Mouse (Mus musculus): Measurements from ENCODE around the gene Cops9. TPM values are rescaled to one million over a fixed set of nuclear protein-coding genes. Genes with fewer than 3 reads are reported as not detected.

Gene Cops9
- polyA plus RNA-seq, 1 experiment from 2014 or later: 112 TPM

DNA sequence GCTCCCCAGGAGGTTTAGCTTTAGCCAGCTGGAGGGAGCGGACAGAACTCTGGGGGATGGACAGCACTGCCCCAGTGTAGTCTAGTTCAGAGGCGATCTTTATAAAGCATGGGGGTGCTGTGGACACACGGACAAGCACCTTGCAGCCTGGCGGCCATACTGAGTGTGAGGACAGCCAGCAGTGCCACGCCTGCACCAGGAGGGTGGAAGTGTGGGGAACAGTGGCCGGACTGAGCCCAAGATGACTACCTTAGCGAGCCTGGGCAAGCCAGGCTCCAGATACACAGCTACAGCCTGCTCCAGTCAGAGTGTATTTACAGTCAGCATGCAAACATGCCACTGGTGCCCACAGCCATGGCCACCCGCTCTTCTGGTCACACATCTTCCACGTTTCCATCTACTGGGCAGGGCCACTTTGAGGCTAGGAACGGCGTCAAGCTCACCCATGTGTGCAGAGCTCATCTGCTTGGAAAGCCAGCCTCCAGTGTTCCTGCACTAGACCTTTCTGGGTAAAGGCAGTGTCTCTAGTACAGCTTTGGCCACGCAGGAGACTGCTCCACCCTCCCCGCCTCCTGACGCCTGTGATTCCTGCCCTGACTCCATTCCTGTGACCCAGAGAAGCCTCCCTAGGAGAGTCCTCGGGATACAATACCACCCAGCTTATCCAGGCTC lies 4.1 kb downstream of the Cops9 start:
- 97% methylated on average over 15 of the region's 15 CpGs for WGBS (ENCODE audit: missing documents)
- H3K4me3 ChIP-seq (ENCODE audit: inconsistent target): no peak overlapping the region
- peaks cover 39% of the 10 kb centered on the region for H3K36me3 ChIP-seq (ENCODE audit: inconsistent target)
- peaks cover 38% of the 10 kb centered on the region for H3K79me2 ChIP-seq (ENCODE audit: inconsistent target)
- H3K27ac ChIP-seq: no peak overlapping the region

DNA sequence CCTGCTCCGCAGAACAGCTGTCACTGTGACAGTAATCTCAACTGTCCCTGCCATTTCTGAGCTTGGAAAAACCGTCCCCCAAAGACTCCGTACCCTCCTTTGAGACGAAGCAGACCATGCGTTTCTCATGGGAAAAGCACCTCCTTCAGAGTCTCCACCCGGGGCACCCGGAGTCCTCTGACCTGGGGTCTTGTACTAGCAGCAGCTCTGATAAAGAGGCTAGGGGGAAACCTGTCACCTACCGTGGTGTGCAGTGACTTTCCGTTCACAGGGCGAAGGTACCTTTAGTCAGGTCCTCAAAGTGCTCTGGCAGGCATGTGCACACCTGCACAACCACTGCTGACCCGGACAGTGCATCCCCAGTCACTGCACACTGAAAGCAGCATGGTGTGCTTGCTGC lies 5.1 kb downstream of the Cops9 start:
- Histone ChIP-seq H3K27ac (no peak overlapping the region), H3K36me3 (ENCODE audit: inconsistent target) (peaks cover 39% of the 10 kb centered on the region), H3K79me2 (ENCODE audit: inconsistent target) (peaks cover 38% of the 10 kb centered on the region), H3K4me3 (ENCODE audit: inconsistent target) (no peak overlapping the region)
- 97% methylated on average over 11 of the region's 11 CpGs for WGBS (ENCODE audit: missing documents)

DNA sequence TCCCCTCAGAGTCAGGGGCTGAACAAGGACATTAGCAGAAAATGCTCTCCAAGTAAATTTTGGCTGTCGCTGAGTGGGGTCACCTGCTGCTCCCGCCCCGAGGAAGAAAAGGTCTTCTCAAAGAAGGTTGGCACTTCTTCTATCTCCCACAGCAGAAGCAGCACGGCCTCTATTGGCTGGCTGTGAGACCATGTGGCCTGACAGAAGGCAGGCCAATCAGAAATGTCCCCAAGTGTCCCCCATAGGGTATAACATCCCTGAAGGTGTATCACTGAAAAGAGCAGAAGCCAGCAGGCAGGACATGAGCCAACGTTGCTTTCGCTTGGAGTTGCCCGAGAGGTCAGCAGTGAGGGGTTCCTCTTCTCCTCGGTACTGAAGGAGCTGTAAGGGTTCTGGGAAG lies 5.8 kb downstream of the Cops9 start:
- no peak overlapping the region for H3K27ac ChIP-seq
- 86% methylated on average over 8 of the region's 8 CpGs for WGBS (ENCODE audit: missing documents)
- no peak overlapping the region for H3K4me3 ChIP-seq (ENCODE audit: inconsistent target)
- peaks cover 32% of the 10 kb centered on the region for H3K79me2 ChIP-seq (ENCODE audit: inconsistent target)
- H3K36me3 ChIP-seq (ENCODE audit: inconsistent target): peaks cover 39% of the 10 kb centered on the region

DNA sequence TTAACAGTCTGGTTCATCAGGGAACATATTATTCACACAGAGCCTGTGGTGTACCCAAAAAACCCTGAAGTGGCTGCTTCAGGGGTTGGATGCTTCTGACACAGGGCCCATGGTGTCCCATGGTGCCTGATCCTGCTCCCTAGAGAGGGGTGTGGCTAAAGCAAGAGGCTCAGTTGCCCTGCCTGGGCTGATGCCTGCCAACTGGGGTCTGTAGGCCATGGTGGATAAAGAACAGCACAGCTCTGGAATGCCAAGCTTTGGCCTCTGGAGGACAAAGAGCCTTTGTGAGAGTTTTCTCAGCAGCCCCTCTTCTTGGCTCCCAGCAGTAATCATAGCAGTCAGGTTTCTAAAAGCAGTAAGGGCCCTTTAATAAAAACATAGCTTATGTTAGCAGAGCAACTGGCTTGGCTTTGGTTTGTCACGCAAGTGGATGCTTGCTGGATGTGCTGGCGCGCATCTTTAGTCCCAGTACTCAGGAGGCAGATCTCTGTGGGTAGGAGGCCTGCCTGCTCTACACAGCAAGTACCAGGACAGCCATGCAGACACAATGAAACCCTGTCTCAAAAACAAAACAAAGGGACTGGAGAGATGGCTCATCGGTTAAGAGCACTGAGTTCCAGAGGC lies 6.7 kb downstream of the Cops9 start:
- Histone ChIP-seq H3K4me3 (ENCODE audit: inconsistent target) (no peak overlapping the region), H3K36me3 (ENCODE audit: inconsistent target) (peaks cover 39% of the 10 kb centered on the region), H3K79me2 (ENCODE audit: inconsistent target) (peaks cover 23% of the 10 kb centered on the region), H3K27ac (no peak overlapping the region)
- WGBS (ENCODE audit: missing documents): 92% methylated on average over 4 of the region's 4 CpGs

DNA sequence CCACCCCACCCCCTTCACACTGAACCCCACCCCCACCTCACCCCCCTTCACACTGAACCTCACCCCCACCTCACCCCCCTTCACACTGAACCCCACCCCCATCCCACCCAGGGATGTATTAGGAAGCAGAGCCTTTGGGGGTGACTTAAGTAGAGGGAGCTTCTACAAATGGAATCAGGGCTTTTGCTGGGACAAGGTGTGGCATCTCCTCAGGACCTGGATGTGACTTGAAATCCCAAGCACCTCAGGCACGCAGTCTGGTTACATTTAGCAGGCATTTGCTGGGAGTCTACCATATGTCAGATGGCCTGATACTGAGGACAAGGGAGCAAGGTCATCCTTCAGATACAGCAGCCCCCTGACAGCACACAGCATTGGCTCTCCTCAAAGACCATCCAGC lies 7.2 kb downstream of the Cops9 start:
- Histone ChIP-seq H3K4me3 (ENCODE audit: inconsistent target) (no peak overlapping the region), H3K36me3 (ENCODE audit: inconsistent target) (peaks cover 39% of the 10 kb centered on the region), H3K27ac (no peak overlapping the region), H3K79me2 (ENCODE audit: inconsistent target) (peaks cover 18% of the 10 kb centered on the region)
- WGBS (ENCODE audit: missing documents): 85% methylated on average over 1 of the region's 1 CpGs

DNA sequence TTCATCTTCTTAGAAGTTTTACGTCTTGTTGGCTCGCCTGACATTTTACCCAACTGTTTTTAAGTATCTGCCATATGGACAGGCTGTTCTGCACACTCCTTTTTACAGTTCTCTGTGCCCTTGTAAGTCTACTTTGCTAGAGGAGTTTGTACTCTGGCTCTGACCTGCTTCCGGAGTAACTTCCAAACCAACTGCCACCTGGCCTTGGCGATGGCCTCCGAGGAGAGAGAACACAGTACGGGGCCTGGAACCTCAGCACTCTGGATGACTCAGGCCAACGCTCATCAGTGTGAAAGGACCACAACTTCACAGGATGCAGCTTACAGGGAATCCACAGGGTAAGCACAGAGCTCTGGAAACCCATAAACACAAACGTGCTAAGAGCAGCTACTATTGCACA lies 8.1 kb downstream of the Cops9 start:
- 63% methylated on average over 8 of the region's 8 CpGs for WGBS (ENCODE audit: missing documents)
- Histone ChIP-seq H3K27ac (no peak overlapping the region), H3K79me2 (ENCODE audit: inconsistent target) (peaks cover 9% of the 10 kb centered on the region), H3K4me3 (ENCODE audit: inconsistent target) (no peak overlapping the region), H3K36me3 (ENCODE audit: inconsistent target) (peaks cover 31% of the 10 kb centered on the region)

DNA sequence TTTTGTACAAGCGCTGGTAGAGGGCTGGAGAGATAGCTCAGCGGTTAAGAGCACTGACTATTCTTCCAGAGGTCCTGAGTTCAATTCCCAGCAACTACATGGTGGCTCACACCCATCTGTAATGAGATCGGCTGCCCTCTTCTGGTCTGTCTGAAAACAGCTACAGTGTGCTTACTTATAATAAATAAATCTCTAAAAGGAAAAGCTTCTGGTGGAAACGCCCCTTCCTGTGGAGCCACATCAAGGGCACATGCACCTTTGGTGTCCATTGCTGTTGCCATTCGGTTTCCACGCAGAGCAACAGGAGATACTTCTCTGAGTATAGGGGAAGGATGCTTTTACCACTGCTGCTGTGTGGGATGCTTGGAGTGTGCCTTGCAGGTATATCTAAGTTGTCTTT lies 8.8 kb downstream of the Cops9 start:
- Histone ChIP-seq H3K4me3 (ENCODE audit: inconsistent target) (no peak overlapping the region), H3K27ac (no peak overlapping the region), H3K79me2 (ENCODE audit: inconsistent target) (peaks cover 1% of the 10 kb centered on the region; the same call in 1 of the 2 replicates), H3K36me3 (ENCODE audit: inconsistent target) (peaks cover 23% of the 10 kb centered on the region)
- WGBS (ENCODE audit: missing documents): 52% methylated on average over 6 of the region's 6 CpGs

DNA sequence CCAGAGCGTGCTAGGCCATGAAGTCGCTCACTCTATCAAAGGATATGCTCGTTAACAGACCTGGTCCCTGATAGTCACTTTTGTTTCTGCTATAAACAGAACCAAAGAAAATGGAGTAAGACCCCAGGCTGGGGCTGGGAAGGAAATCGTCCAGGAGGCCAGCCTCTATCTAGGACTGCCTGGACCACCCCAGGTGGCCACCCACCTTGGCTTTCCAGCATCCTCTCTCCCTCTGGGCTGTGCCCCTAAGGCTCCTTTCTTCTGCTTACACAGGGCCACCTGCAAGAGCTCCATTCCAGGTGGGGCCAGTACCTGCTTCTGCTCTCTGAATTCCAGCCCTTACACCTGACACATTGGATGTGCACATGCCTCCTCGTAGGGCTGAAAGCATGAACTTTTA lies 9.6 kb downstream of the Cops9 start:
- Histone ChIP-seq H3K79me2 (ENCODE audit: inconsistent target) (no peaks in the 10 kb centered on the region), H3K36me3 (ENCODE audit: inconsistent target) (peaks cover 16% of the 10 kb centered on the region), H3K27ac (no peak overlapping the region), H3K4me3 (ENCODE audit: inconsistent target) (no peak overlapping the region)
- 93% methylated on average over 5 of the region's 5 CpGs for WGBS (ENCODE audit: missing documents)

DNA sequence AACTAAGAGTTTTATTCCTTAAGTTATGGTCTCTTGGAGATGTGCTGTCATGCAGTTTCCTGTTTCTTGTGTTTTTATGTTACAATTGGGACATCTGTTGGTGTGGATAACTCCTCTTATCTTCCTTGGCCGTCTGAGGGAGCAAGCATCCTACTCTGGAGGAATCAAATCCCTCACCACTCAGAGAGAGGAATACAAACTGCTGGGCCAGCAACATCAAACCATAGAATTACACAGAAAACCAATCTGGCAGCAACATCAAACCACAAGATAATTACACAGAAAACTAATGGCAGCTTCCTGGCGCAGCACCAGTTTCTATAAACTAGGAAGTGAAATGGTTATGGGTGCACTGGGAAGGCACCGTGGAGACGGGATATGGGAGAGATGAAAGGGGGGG lies 13.6 kb downstream of the Cops9 start:
- Histone ChIP-seq H3K27ac (no peak overlapping the region), H3K36me3 (ENCODE audit: inconsistent target) (no peaks in the 10 kb centered on the region), H3K4me3 (ENCODE audit: inconsistent target) (no peak overlapping the region), H3K79me2 (ENCODE audit: inconsistent target) (no peaks in the 10 kb centered on the region)
- WGBS (ENCODE audit: missing documents): 34% methylated on average over 4 of the region's 4 CpGs

DNA sequence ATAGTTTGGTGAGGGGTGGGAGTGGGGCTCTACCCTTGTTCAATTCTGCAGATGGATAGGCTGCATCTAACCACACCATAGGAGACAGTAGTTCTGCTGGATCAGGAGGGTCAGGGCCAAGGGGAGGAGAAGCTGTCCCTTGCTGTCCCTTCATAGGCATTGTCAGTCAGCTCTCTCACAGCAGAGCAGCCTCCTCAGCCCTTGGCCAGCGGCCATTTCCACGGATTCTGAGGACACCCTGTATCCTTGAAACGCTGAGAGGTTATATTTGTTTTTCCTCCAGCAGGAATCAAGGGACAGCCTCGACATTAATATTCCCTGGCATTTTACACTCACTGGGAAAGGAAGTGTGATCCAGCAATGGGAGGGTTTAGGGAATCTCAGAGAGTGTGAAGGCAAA lies 23.4 kb downstream of the Cops9 start:
- no peaks in the 10 kb centered on the region for H3K79me2 ChIP-seq (ENCODE audit: inconsistent target)
- H3K4me3 ChIP-seq (ENCODE audit: inconsistent target): no peak overlapping the region
- no peak overlapping the region for H3K27ac ChIP-seq
- H3K36me3 ChIP-seq (ENCODE audit: inconsistent target): no peaks in the 10 kb centered on the region
- WGBS (ENCODE audit: missing documents): 76% methylated on average over 4 of the region's 4 CpGs

DNA sequence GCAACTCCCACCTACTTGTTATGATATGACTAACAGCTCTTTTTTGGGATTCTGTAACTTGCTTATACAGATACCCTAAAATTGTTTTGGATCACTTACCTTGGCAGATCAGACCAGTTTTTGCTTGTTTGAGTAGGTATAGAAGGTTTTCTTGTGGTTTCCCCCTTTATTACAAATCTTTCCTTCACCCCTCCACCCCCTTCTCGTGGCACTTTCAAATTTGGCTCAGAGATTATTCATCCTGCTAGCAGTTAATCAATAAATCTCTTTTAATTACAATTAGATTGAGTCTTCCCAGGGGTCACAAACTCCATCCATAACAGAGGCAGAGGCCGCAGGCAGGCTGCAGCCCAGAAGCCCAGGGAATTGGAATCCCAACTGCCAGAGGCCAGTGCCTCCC lies 24.3 kb downstream of the Cops9 start, which contains the start of gene Olfr12:
Gene Olfr12 (plus strand): TSS at position 301 of the 400 bp plus-strand sequence.
- no peaks in the 10 kb centered on the region for H3K79me2 ChIP-seq (ENCODE audit: inconsistent target)
- WGBS (ENCODE audit: missing documents): 75% methylated on average over 2 of the region's 2 CpGs
- no peak within 1 kb of the TSS for H3K4me3 ChIP-seq (ENCODE audit: inconsistent target)
- H3K36me3 ChIP-seq (ENCODE audit: inconsistent target): no peaks in the 10 kb centered on the region
- no peak within 1 kb of the TSS for H3K27ac ChIP-seq

DNA sequence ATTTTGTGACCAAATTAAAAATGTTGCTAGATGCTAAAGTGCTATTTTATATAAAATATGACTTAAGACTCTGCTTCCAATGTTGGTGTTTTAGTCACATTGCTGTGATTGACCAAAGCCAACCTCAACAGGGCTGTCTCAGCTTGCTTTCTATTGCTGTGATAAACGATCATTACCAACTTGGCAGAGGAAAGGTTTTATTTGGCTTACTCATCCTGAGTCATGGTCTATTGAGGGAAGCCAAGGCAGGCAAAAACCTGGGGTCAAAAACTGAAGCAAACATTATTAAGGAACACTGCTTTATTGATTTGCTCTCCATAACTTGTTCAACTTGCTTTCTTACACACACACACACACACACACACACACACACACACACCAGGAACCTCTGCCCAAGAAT lies 25.7 kb downstream of the Cops9 start:
- 0% methylated on average over 1 of the region's 1 CpGs for WGBS (ENCODE audit: missing documents)
- no peak overlapping the region for H3K4me3 ChIP-seq (ENCODE audit: inconsistent target)
- H3K79me2 ChIP-seq (ENCODE audit: inconsistent target): no peaks in the 10 kb centered on the region
- H3K27ac ChIP-seq: no peak overlapping the region
- H3K36me3 ChIP-seq (ENCODE audit: inconsistent target): no peaks in the 10 kb centered on the region

DNA sequence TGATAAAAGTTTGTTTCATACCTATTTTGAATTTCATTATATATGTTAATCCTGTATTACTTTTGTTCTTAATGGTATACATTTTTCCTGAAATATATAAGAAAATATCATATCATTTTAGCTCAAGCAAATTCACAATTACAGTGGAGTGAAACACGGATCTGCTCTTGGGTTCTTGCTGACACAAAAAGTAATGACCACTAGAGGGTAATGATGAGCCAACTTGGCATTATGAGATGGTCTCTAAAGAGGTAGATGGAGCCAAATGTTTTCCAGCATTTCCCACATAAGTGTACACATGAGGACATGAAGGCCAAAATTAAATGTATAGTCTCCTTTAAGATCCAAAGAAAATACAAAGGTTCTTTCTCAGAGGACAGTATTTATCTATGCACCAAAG lies 27.3 kb downstream of the Cops9 start:
- H3K27ac ChIP-seq: no peak overlapping the region
- H3K79me2 ChIP-seq (ENCODE audit: inconsistent target): no peaks in the 10 kb centered on the region
- 11% methylated on average over 1 of the region's 1 CpGs for WGBS (ENCODE audit: missing documents)
- no peaks in the 10 kb centered on the region for H3K36me3 ChIP-seq (ENCODE audit: inconsistent target)
- no peak overlapping the region for H3K4me3 ChIP-seq (ENCODE audit: inconsistent target)

DNA sequence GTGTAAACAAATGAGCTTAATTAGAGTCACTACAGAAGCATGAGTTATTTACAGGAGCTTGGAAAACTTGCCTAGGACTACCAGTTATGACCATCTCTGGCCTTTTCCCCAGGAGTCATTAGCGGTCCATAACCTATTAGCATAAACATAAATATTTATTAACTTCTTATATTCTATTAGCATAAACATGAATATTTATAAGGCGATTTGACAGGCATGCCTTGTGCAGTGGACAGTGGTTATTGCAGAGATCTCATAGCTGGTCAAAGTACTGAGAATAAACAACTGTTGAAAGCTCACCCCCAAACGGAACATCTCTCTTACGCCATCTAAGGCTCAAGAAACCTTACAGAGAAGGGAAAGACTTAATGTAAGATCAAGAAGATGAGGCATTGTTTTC lies 28.6 kb downstream of the Cops9 start:
- WGBS (ENCODE audit: missing documents): 35% methylated on average over 4 of the region's 4 CpGs
- Histone ChIP-seq H3K36me3 (ENCODE audit: inconsistent target) (no peaks in the 10 kb centered on the region), H3K27ac (no peak overlapping the region), H3K79me2 (ENCODE audit: inconsistent target) (no peaks in the 10 kb centered on the region), H3K4me3 (ENCODE audit: inconsistent target) (no peak overlapping the region)

DNA sequence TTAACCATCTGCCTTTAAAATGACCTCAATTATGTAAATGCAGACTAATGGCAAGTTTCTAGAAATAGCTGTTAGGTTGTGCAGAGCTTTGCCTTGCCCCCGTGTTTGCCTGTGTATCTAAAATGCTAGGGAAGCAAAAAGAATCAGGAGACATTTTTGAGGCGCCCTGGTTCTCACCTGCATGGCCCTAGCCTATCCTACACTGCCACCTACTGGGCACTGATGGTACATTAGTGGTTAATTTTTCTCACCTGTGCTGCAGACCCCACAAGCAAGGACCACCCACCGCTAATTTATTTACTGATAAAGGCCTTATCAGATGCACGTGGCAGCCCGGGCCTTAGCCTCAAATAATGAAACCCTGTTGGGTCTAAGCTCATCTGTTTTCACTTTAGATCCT lies 30.8 kb downstream of the Cops9 start:
- Histone ChIP-seq H3K27ac (no peak overlapping the region), H3K79me2 (ENCODE audit: inconsistent target) (no peaks in the 10 kb centered on the region), H3K36me3 (ENCODE audit: inconsistent target) (no peaks in the 10 kb centered on the region), H3K4me3 (ENCODE audit: inconsistent target) (no peak overlapping the region)
- WGBS (ENCODE audit: missing documents): 2% methylated on average over 5 of the region's 5 CpGs

DNA sequence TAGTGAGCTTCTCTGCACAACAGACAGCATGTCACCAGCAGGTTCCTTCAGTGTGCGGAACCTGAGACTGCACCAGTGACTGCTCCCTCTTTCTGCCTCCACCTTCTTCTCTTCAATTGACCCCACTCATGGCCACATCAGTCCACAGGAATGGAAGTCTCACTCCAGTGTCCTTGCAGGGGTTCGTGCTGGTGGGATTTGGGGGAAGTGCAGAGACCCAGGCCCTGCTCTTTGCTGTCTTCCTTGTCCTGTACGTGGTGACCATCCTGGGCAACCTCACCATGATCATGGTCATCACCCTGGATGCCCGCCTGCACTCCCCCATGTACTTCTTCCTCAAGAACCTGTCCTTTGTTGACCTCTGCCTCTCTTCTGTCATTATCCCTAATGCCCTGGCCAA lies 34.1 kb downstream of the Cops9 start:
- no peaks in the 10 kb centered on the region for H3K36me3 ChIP-seq (ENCODE audit: inconsistent target)
- no peaks in the 10 kb centered on the region for H3K79me2 ChIP-seq (ENCODE audit: inconsistent target)
- WGBS (ENCODE audit: missing documents): 78% methylated on average over 4 of the region's 4 CpGs
- H3K4me3 ChIP-seq (ENCODE audit: inconsistent target): no peak overlapping the region
- no peak overlapping the region for H3K27ac ChIP-seq

Data from macrophage (primary cell).